Mouse (Mus musculus): Measurements from ENCODE around the gene Siah3.

DNA sequence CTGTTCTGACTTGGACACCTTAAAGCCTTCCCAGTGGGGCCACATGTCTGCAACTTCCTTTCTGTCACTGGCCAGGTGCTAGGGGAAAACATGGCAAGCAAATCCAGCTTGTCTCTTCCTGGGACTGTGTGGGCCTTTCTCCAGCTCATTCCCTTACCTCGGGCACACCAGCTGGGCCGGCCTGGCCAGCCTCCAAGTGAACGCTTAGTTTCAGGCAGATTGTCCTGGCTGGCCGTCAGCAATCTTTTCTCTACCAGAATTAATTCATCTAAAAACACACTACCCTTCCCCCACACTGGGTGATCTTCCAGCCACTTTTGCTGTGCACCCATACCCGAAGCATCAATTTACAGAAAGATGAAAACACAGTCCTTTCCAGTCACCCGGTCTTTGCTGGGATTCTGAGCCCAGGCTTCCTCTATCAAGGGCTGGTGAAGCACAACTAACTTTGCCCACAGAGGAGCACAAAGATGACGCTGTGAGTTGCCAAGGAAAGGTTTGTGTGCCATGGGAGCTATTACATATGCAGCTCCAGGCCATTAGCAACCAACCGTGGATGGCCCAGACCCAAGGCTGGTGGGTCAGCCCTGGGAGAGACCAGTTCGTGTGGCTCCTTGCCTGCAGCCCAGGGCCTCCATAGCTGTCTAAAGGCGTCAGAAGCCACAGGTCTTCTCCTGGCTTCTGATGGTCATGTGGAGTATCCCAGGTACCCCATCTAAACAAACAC lies 71.8 kb downstream of the Siah3 start:
- no peak for TF ChIP-seq CTCF (IDR thresholded peaks at IDR 0.05; ENCODE audit: control insufficient read depth, insufficient read depth, insufficient read length)
- TF ChIP-seq MAX (IDR thresholded peaks at IDR 0.05): no peak
- TF ChIP-seq MYOD1 (IDR thresholded peaks at IDR 0.05; ENCODE audit: control insufficient read depth, insufficient read length, low read depth): no peak
